Mouse (Mus musculus) heart, embryonic 12.5 days (tissue): ENCODE results near the gene B3gat3. TPM values are rescaled to one million over a fixed set of nuclear protein-coding genes. Genes with fewer than 3 reads are reported as not detected.
A peak's percentile ranks its signal among the peaks of the same experiment; 100 is the strongest.
"Not testable (repeated sequence)": the region's sequence is repeated elsewhere in the genome, so short reads cannot be mapped to it uniquely, and the experiment has no call there.

Source experiments
- ATAC-seq: fragments of 200-750 bp; cut with Nextera tagmentation; 2 replicates; pipeline ENCODE4 v1.8.0; 2017; ENCODE audit warnings: moderate TSS enrichment, moderate library complexity; ENCODE audit not compliant: insufficient number of reproducible peaks, low FRiP score
- H3K27ac ChIP-seq: fragments of 300-500 bp; sonication (generic); 2 replicates; pipeline ENCODE4 v1.5.1; 2016; ENCODE audit warnings: mild to moderate bottlenecking, moderate library complexity; ENCODE audit not compliant: poor library complexity, severe bottlenecking
- H3K27me3 ChIP-seq: fragments of 300-500 bp; sonication (generic); replicated peaks from 2 replicates; pipeline ENCODE4 v1.6.1; 2016; ENCODE audit warnings: mild to moderate bottlenecking, moderate library complexity
- H3K36me3 ChIP-seq: fragments of 300-500 bp; sonication (generic); 2 replicates; pipeline ENCODE4 v1.6.1; 2016; ENCODE audit warnings: mild to moderate bottlenecking, moderate library complexity
- H3K4me1 ChIP-seq: fragments of 300-500 bp; sonication (generic); replicated peaks from 2 replicates; pipeline ENCODE4 v1.6.1; 2016; ENCODE audit warnings: mild to moderate bottlenecking
- H3K4me2 ChIP-seq: fragments of 300-500 bp; sonication (generic); 2 replicates; pipeline ENCODE4 v1.6.1; 2016; ENCODE audit warnings: mild to moderate bottlenecking, moderate library complexity
- H3K4me3 ChIP-seq: fragments of 300-500 bp; sonication (generic); 2 replicates; pipeline ENCODE4 v1.5.1; 2016; ENCODE audit warnings: mild to moderate bottlenecking
- H3K9ac ChIP-seq: fragments of 300-500 bp; sonication (generic); 2 replicates; pipeline ENCODE4 v1.6.1; 2016; ENCODE audit warnings: mild to moderate bottlenecking, moderate library complexity
- H3K9me3 ChIP-seq: fragments of 300-500 bp; sonication (generic); replicated peaks from 2 replicates; pipeline ENCODE4 v1.6.1; 2016; ENCODE audit warnings: mild to moderate bottlenecking, moderate library complexity
- WGBS: fragments of 180-500 bp; shearing (Covaris S2); methylation state at CpG from one replicate; pipeline ENCODE4 v1.1.7; 2016; 5-methylcytosine and 5-hydroxymethylcytosine counted together
- polyA plus RNA-seq: library from polyadenylated mRNA; unstranded; fragments of >200 nt; fragmentation: Nextera tagmentation; extraction: Ambion mirVana; gene quantifications from 2 replicates; pipeline ENCODE4 v1.2.1, GENCODE M21; 2016

B3gat3 gene
- polyA plus RNA-seq, 1 experiment from 2014 or later: 46.8 TPM

GRCm38 (mm10) chr19:8887585-8888463, 32.4 kb upstream of the B3gat3 start:
- Histone ChIP-seq H3K4me1 (peaks cover 16% of the 10 kb centered on the region), H3K36me3 (peaks cover 14% of the 10 kb centered on the region), H3K4me3 (peak overlapping the region; percentile 73), H3K9me3 (no peaks in the 10 kb centered on the region), H3K9ac (peak overlapping the region; percentile 89), H3K27ac (peak overlapping the region; percentile 82), H3K4me2 (peak overlapping the region; percentile 72), H3K27me3 (no peaks in the 10 kb centered on the region)
- 16% methylated on average over 19 of the region's 19 CpGs for WGBS
- ATAC-seq: no peak

DNA sequence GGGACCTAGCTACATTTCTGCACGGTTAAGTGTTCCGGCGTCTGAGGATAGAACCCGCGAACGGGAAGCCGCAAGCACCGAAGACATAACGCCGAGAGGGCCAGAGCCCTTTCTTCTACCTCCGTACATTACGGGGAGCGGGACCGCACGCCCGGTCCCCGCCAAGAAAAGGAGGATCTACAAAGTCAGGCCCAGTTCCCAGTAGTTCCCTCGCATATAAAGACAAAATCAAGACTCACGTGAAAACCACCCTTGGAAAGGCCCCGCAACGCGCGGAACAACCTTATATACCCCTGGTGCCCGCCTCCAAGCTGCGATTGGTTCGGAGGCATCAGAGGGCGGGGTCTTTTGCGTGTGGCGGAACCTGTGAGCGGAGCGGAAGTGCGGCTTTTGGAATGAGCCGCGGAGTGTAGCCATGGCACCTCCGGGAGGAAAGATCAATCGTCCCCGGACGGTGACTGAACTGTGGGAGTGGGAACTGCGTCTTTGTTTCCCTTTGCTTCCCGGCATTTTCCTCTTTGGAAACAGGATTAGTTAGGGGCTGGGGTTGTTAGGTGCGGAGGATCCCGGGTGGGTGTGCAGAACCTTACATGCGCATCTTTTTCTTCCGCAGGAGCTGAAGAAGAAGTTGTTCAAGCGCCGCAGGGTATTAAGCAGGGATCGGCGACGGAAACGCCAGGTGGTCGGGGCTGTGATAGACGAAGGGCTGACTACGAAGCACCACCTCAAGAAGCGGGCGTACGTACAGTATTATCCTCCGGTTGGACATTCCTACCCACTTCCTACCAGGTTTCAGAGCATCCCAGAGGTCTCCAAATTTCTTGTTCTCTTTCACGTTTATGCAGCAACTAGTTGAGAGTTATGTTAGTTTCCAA, 31.4 kb upstream of the B3gat3 start, which contains the start of the genes 1810009A15Rik and Gm49416:
1810009A15Rik (plus strand) TSS at position 343 of the 875 bp plus-strand sequence.
Gm49416 (plus strand) TSS at position 416 of the 875 bp plus-strand sequence.
- no peaks in the 10 kb centered on the region for H3K27me3 ChIP-seq
- H3K4me3 ChIP-seq: peak within 1 kb of the TSS; percentile 73
- no peaks in the 10 kb centered on the region for H3K9me3 ChIP-seq
- H3K36me3 ChIP-seq: peaks cover 14% of the 10 kb centered on the region
- peak within 1 kb of the TSS; percentile 89 for H3K9ac ChIP-seq
- under 1% methylated on average over 58 of the region's 58 CpGs for WGBS
- peak; percentile 95 for ATAC-seq
- peaks cover 20% of the 10 kb centered on the region for H3K4me1 ChIP-seq
- peak within 1 kb of the TSS; percentile 84 for H3K27ac ChIP-seq
- peak within 1 kb of the TSS; percentile 72 for H3K4me2 ChIP-seq

DNA sequence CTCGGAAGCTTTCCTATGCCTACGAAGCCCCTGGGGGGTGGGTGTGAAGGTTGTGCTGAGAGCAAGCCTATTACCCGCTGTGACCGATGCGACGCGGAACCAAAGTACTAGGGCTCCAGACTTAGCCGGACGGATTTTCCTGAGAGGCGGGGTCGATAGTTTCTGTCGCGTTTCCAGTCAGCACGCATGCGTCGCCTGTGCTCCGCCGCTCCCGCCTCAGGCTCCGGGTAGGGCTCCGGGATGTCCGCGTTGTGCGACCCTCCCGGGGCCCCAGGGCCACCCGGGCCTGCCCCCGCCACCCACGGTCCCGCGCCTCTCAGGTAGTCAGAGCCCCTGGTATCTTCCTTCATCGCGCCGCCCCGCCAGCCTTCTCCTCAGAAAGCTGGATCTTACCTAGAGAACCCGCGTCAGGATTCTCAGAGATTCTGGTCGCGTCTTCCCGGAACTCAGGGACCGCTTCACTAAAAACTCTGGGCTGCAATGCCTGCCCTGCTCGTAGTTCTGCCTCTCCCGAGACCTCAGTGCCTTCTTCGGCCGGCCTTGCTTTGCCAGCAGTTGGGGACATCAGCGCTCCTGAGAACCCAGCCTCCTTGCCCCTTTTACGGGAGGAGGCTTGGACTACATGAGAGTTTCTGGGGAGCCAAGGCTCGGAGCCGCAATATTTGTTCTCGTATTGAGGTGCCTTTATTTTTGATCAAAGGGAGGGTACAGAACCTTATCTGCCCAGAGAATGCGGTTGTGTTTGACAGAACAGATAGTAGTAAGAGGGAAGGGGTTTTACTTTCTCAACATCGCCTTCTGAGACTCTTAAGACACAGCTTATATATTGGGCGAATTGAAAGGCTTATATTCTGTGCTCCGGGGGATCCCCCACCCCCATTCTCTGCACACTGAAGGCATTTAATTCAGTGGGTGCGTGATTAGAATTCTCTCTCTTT, 27.1 kb upstream of the B3gat3 start, which contains the start of gene Ints5:
Ints5 (plus strand) TSS at position 177 of the 938 bp plus-strand sequence.
- 1% methylated on average over 54 of the region's 54 CpGs for WGBS
- Histone ChIP-seq H3K9ac (peak within 1 kb of the TSS; percentile 89), H3K4me3 (peak within 1 kb of the TSS; percentile 96), H3K4me2 (peak within 1 kb of the TSS; percentile 79), H3K27ac (peak within 1 kb of the TSS; percentile 84), H3K36me3 (peaks cover 41% of the 10 kb centered on the region), H3K4me1 (peaks cover 30% of the 10 kb centered on the region), H3K27me3 (no peaks in the 10 kb centered on the region), H3K9me3 (no peaks in the 10 kb centered on the region)
- peak; percentile 69 for ATAC-seq

DNA sequence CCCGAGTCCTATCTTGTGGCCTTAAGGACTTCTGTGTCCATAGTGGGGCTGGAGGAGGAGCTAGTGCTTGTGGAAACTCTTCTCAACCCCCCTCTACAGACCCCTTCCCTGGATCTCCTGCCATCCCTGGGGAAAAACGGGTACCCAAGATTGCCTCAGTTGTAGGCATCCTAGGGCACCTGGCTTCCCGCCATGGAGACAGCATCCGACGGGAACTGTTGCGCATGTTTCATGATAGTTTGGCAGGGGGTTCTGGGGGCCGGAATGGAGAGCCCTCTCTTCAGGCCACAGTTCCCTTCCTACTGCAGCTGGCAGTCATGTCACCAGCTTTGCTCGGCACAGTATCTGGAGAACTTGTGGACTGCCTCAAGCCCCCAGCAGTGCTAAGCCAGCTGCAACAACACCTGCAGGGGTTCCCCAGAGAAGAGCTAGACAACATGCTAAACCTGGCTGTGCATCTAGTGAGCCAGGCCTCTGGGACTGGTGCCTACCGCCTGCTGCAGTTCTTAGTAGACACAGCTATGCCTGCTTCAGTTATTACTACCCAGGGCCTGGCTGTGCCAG, 24.7 kb upstream of the B3gat3 start:
- Histone ChIP-seq H3K4me1 (peaks cover 38% of the 10 kb centered on the region), H3K4me3 (no peak overlapping the region), H3K36me3 (peaks cover 37% of the 10 kb centered on the region), H3K9ac (peak overlapping the region; percentile 45), H3K4me2 (no peak overlapping the region), H3K9me3 (no peaks in the 10 kb centered on the region), H3K27me3 (no peaks in the 10 kb centered on the region), H3K27ac (no peak overlapping the region)
- ATAC-seq: no peak
- 91% methylated on average over 9 of the region's 9 CpGs for WGBS

DNA sequence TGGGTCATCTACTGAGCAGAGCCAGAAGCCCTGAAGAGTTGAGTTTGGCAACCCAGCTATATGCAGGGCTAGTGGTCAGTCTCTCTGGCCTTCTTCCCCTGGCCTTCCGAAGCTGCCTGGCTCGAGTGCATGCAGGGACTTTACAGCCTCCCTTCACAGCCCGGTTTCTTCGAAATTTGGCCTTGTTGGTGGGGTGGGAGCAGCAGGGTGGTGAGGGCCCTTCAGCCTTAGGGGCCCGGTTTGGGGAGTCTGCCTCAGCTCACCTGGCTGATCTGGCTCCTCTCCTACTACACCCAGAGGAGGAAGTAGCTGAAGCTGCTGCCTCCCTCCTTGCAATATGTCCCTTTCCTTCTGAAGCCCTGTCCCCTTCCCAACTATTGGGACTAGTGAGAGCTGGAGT, 23.9 kb upstream of the B3gat3 start:
- H3K4me2 ChIP-seq, H3K27me3 ChIP-seq, ATAC-seq, H3K9me3 ChIP-seq, H3K27ac ChIP-seq, H3K4me3 ChIP-seq: not testable (repeated sequence)
- Histone ChIP-seq H3K4me1 (peaks cover 38% of the 10 kb centered on the region), H3K9ac (peak overlapping the region; percentile 38), H3K36me3 (peaks cover 34% of the 10 kb centered on the region)
- 92% methylated on average over 5 of the region's 5 CpGs for WGBS

- ATAC-seq, H3K9me3 ChIP-seq, H3K27me3 ChIP-seq: not testable (repeated sequence)
- peak overlapping the region; percentile 97 for H3K4me3 ChIP-seq
- H3K4me2 ChIP-seq: peak overlapping the region; percentile 94
- peak overlapping the region; percentile 69 for H3K27ac ChIP-seq
- H3K4me1 ChIP-seq: peaks cover 38% of the 10 kb centered on the region
- 25% methylated on average over 21 of the region's 21 CpGs for WGBS
- peaks cover 39% of the 10 kb centered on the region for H3K36me3 ChIP-seq
- H3K9ac ChIP-seq: peak overlapping the region; percentile 68
Measured at GRCm38 (mm10) chr19:8897211-8897864, 22.8 kb upstream of the B3gat3 start.

DNA sequence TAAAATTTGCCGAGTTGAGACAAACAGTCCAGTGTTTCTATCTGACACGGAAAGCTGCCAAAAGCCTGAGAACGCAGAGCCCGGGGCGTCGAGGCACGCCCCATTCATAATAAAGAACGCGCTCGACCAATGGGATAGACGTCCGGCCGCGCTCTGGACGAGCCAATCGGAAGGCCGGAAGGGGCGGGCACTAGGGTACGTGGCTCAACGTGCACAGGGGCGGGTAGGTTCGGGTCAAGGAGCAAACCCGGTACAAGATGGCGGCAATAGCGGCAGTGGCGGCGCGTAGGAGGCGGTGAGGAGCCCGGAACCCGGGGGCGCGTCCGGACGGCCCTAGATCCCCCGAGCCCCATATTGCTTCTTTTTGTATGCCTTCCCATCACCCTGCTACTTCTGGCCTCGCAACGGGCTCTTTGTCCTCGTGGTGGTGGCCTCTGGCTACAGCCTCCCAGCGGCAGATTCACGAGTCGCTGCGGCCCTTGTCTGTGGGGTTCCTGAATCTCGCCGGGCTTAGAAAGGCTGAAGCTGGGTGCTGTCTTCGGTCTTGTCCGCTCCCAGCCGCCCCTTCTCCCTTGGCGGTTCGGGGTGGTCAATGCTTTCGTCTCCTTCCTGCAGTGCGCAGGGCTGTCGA, 22.2 kb upstream of the B3gat3 start, which contains the start of gene Ganab:
Ganab (plus strand) TSS at position 207 of the 631 bp plus-strand sequence.
- Histone ChIP-seq H3K4me1 (peaks cover 38% of the 10 kb centered on the region), H3K9me3 (no peaks in the 10 kb centered on the region), H3K27ac (peak within 1 kb of the TSS; percentile 86), H3K4me3 (peak within 1 kb of the TSS; percentile 97), H3K9ac (peak within 1 kb of the TSS; percentile 96), H3K4me2 (peak within 1 kb of the TSS; percentile 94), H3K36me3 (peaks cover 44% of the 10 kb centered on the region), H3K27me3 (no peaks in the 10 kb centered on the region)
- ATAC-seq: peak; percentile 99
- WGBS: under 1% methylated on average over 53 of the region's 53 CpGs

DNA sequence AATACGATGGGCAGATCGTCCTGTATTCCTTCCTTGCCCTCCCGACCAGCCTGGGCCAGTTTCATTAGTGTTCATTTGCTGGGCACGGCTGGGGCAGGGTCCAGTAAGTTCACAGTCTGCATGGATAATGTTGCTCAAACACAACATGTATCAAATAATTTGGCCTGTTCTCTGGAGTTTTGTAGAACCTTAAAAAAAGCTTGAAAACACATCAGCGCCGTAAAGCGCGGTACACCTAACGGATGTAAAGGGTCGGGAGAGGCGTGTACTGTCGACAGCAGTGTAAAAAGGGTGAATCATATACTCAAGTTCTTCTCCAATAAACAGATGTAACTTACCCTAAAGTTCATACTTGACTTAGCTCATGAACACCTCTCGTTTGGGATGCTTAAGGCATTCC, 21.6 kb upstream of the B3gat3 start:
- ATAC-seq: no peak
- Histone ChIP-seq H3K4me1 (peaks cover 36% of the 10 kb centered on the region), H3K27ac (peak overlapping the region; percentile 86), H3K9me3 (no peaks in the 10 kb centered on the region), H3K9ac (peak overlapping the region; percentile 96), H3K4me2 (peak overlapping the region; percentile 94), H3K27me3 (no peaks in the 10 kb centered on the region), H3K36me3 (peaks cover 49% of the 10 kb centered on the region), H3K4me3 (peak overlapping the region; percentile 97)
- 6% methylated on average over 13 of the region's 13 CpGs for WGBS

GRCm38 (mm10) chr19:8899079-8899478, 21.1 kb upstream of the B3gat3 start:
- Histone ChIP-seq H3K4me1 (peaks cover 32% of the 10 kb centered on the region), H3K27me3 (no peaks in the 10 kb centered on the region), H3K4me3 (peak overlapping the region; percentile 97), H3K9ac (peak overlapping the region; percentile 96), H3K4me2 (peak overlapping the region; percentile 94), H3K9me3 (no peaks in the 10 kb centered on the region), H3K36me3 (peaks cover 52% of the 10 kb centered on the region), H3K27ac (no peak overlapping the region)
- WGBS: 33% methylated on average over 3 of the region's 3 CpGs
- ATAC-seq: no peak
